Mouse (Mus musculus) olfactory bulb, adult 2 months (tissue): ENCODE measurements around the gene 4930432K21Rik.

Source experiments
- CTCF ChIP-seq: fragments of 200-500 bp; IDR thresholded peaks from 2 replicates; pipeline ENCODE4 v1.5.1; 2012; ENCODE audit warnings: low read depth, mild to moderate bottlenecking, low read length, moderate library complexity; ENCODE audit not compliant: insufficient read depth
- POLR2A ChIP-seq: fragments of 200-500 bp; IDR thresholded peaks from 2 replicates; pipeline ENCODE4 v1.6.1; 2012; ENCODE audit warnings: mild to moderate bottlenecking, low read depth, low read length, moderate library complexity; ENCODE audit not compliant: insufficient read depth

- TF ChIP-seq CTCF (no peak), POLR2A (no peak)
Measured at GRCm38 (mm10) chr8:84144636-84145245, 3.1 kb upstream of the 4930432K21Rik start.
